Mouse (Mus musculus) B cell, adult 62 days (primary cell): ENCODE measurements around the gene Cst12. TPM values are rescaled to one million over a fixed set of nuclear protein-coding genes. Genes with fewer than 3 reads are reported as not detected.

Experiments
- total RNA-seq: library from RNA; stranded (reverse); gene quantifications from 4 replicates; pipeline ENCODE4 v1.2.4, GENCODE M21; 2023

The Cst12 gene
- not detected in 4 replicates for total RNA-seq

DNA sequence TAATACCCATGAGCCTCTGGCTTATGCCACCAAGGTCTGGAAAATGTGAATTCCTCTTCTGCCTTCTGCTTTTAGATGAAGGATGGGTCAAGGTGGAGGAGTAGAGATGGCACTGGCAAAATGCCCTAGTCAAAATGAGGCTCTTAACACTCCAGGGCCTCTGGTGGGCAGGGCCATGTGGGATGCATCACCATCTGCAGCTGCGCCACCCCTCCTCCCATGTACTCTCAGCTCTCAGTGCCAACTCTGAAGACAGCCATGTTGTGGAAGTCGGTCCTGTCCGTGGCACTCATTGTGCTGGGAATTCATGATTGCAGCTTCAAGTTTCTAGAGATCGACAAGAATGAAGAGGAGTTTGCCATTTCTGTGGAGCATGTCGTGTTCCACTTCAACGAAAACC is at the start of gene Cst12:
Gene Cst12 (plus strand): TSS at position 220 of the 400 bp plus-strand sequence.

DNA sequence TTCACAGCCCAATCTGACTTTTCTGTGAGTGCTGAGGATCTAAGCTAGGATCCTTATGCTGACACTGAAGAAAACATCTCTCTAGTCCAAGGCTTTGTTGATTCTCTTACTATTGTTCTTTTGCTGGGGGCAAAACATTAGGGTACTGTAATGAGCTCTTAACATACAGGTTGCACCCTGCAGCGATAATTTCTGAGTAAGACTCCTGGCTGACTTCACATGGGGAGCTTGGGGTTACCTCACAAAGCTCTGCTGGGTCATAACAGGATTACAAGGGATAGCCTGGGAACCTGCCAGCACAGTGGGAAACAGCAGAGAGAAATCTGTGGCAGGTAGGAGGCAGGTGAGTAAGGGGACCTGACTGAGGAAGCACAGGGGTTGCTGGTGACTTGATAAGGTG is 39.1 kb upstream of the Cst12 start, which contains the start of gene Cstl1:
Gene Cstl1 (plus strand): TSS at position 301 of the 400 bp plus-strand sequence.

DNA sequence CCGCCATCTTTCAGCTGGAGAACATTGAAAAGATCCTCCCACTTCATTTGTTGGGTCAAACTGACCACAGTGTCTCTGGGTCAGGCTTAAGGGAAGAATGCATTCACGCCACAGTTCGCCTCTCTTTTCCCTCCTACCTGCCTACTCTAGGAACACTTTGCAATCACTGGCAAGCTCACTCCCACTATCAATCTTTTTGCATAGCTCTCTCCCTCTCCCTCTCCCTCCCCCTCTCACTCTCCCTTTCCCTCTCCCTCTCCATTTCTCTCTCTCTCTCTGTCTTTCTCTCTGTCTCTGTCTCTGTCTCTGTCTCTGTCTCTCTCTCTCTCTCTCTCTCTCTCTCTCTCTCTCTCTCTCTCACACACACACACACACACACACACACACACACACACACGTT is 17.8 kb upstream of the Cst12 start, which contains the start of gene Cst11:
Gene Cst11 (minus strand): TSS at position 101 of the 400 bp plus-strand sequence.

DNA sequence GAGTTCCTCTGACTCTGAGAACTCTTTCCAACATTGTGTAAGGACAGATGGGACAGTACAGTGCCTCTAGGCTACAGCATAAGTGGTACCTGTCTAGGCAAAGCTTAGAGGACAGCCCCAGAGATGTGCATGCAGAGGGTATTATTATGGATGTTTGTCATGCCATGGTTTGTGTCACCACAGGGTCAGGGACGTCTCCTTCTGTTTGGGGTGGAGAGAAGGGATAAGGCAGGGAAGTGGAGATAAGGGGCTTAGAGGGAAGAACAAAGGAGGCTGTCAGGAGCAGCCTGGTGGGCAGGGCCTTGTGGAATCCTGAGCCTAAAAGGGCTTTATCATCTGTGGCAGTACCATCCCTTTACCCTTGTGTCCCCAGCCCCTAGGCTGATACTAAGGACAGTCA is 7.5 kb upstream of the Cst12 start, which contains the start of gene 8030411F24Rik:
Gene 8030411F24Rik (plus strand): TSS at position 301 of the 400 bp plus-strand sequence.

DNA sequence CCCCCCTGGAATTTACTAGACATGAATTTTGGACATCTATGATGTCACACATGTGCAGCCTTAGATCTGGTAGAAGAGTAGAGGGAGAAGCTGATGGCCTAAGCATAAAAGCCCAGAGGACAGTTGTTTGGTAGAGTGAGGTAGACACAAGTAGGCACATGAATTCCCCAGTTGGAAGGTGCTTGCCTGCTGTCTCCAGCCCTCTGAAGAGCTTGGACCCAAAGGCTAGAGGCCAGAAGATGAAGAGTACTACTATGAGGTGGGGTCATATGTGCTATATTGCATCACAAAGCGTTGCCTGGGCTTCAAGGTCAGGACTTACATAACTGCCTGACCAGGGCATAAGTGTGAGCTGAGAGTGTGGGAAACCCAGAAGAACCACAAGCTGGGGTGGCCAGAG is 9.3 kb downstream of the Cst12 start, which contains the start of gene Cst8:
Gene Cst8 (plus strand): TSS at position 301 of the 400 bp plus-strand sequence.

DNA sequence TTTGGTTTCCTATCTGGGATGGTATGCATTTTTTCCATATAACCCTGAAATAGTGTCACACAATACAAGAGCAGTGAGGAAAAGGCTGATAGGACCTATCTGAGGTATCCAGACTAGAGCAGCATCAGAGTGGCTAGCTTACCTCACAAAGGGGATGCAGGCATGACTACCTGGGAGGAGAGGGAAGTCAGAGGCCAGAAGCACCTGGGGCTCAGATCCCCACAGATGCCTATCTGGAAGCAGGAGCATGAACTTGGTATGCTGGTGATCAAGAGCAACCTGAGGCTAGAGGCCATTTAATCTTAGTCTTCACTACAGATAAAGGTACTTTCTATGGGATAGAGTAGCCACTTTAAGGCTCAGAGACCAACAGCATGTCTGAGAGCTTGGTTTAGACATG is 30.7 kb downstream of the Cst12 start, which contains the start of gene Cst13:
Gene Cst13 (plus strand): TSS at position 173 of the 400 bp plus-strand sequence.

DNA sequence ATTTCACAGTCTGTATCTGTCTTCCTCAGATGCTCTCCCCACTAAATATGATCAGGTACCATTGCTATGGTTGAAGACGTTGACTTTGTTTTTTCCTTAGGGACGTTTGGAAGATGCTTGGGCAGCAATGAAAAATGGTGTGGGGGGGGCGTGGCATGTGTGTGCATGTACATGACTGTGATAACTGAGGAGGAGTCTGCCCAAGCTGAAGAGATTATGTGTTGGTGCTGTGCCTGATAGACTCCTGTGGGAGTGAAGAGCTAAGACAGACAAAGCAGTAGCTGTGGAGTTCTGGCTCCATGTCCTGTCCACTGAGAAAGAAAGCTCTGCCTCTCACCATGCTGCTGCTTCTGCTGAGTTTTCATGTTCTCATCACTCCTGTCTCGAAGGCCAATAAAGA is 45.8 kb downstream of the Cst12 start, which contains the start of gene Cst9:
Gene Cst9 (plus strand): TSS at position 236 of the 400 bp plus-strand sequence.

Other genes with a start within 250 kb of the Cst12 start
- gene Nxt1, start 116.8 kb upstream of the Cst12 start, total RNA-seq = 9.6 to 12.9 TPM (median 11.8 TPM) in 4 replicates
- 8.5 to 9.2 TPM (median 9.0 TPM) in 4 replicates for gene Gzf1, start 108.3 kb upstream of the Cst12 start, total RNA-seq
- 0.42 to 0.85 TPM (median 0.50 TPM) in 4 replicates for gene Napb, start 56.9 kb upstream of the Cst12 start, total RNA-seq
- not detected in 4 replicates for gene Cstl1, start 39.0 kb upstream of the Cst12 start, total RNA-seq
- gene Cst11, start 17.9 kb upstream of the Cst12 start, total RNA-seq = not detected in 4 replicates
- not detected in 4 replicates for gene 8030411F24Rik, start 7.4 kb upstream of the Cst12 start, total RNA-seq
- not detected in 4 replicates for gene Cst8, start 9.4 kb downstream of the Cst12 start, total RNA-seq
- gene Cst13, start 30.7 kb downstream of the Cst12 start, total RNA-seq = not detected in 4 replicates
- gene Cst9, start 45.8 kb downstream of the Cst12 start, total RNA-seq = not detected in 4 replicates
- not detected in 4 replicates for gene 9230104L09Rik, start 75.7 kb downstream of the Cst12 start, total RNA-seq
- gene Cst3, start 86.3 kb downstream of the Cst12 start, total RNA-seq = 149 to 170 TPM (median 162 TPM) in 4 replicates
- gene Gm1330, start 213.9 kb downstream of the Cst12 start, total RNA-seq = not detected in 4 replicates
- gene Gm10750, start 227.9 kb downstream of the Cst12 start, total RNA-seq = not detected in 4 replicates